Mouse (Mus musculus) heart, embryonic 16.5 days (tissue): ENCODE results near the gene Pla2g4e. TPM values are rescaled to one million over a fixed set of nuclear protein-coding genes. Genes with fewer than 3 reads are reported as not detected.

Source experiments
- polyA plus RNA-seq: library from polyadenylated mRNA; unstranded; fragments of >200 nt; fragmentation: Nextera tagmentation; extraction: Ambion mirVana; gene quantifications from 2 replicates; pipeline ENCODE4 v1.2.1, GENCODE M21; 2015

The Pla2g4e gene
- polyA plus RNA-seq, 1 experiment from 2014 or later, result 2.1 TPM

Other genes with a start within 250 kb of the Pla2g4e start
- gene Jmjd7, start 217.9 kb downstream of the Pla2g4e start, polyA plus RNA-seq, result 16.7 and 17.3 TPM in 2 replicates
- 2.0 and 2.2 TPM in 2 replicates for gene Gm28042, start 217.8 kb downstream of the Pla2g4e start, polyA plus RNA-seq
- gene Pla2g4b, start 211.9 kb downstream of the Pla2g4e start, polyA plus RNA-seq, result 1.8 and 2.3 TPM in 2 replicates
- gene Ehd4, start 90.7 kb downstream of the Pla2g4e start, polyA plus RNA-seq, result 163 and 195 TPM in 2 replicates
- gene Pla2g4d, start 43.9 kb upstream of the Pla2g4e start, polyA plus RNA-seq, result not detected in 2 replicates
- 0.04 and 0.21 TPM in 2 replicates for gene Pla2g4f, start 68.8 kb upstream of the Pla2g4e start, polyA plus RNA-seq
- 19.3 and 19.9 TPM in 2 replicates for gene Vps39, start 107.8 kb upstream of the Pla2g4e start, polyA plus RNA-seq
- gene Ganc, start 158.6 kb upstream of the Pla2g4e start, polyA plus RNA-seq, result 11.2 and 11.5 TPM in 2 replicates
- gene Tmem87a, start 158.8 kb upstream of the Pla2g4e start, polyA plus RNA-seq, result 5.4 and 7.7 TPM in 2 replicates
- 4.3 and 5.8 TPM in 2 replicates for gene Capn3, start 210.7 kb upstream of the Pla2g4e start, polyA plus RNA-seq